Mouse (Mus musculus) liver, embryonic 15.5 days (tissue): ENCODE results near the gene Pank4. TPM values are rescaled to one million over a fixed set of nuclear protein-coding genes. Genes with fewer than 3 reads are reported as not detected.

ENCODE experiments used
- ATAC-seq: fragments of 200-750 bp; cut with Nextera tagmentation; 2 replicates; pipeline ENCODE4 v1.8.0; 2017; ENCODE audit warnings: moderate number of reproducible peaks, mild to moderate bottlenecking, moderate library complexity; ENCODE audit not compliant: insufficient read depth
- H3K27ac ChIP-seq: fragments of 300-500 bp; sonication (generic); replicated peaks from 2 replicates; pipeline ENCODE4 v1.5.1; 2015; ENCODE audit warnings: mild to moderate bottlenecking, inconsistent platforms
- H3K27me3 ChIP-seq: fragments of 300-500 bp; sonication (generic); 2 replicates; pipeline ENCODE4 v1.6.1; 2015; ENCODE audit warnings: mild to moderate bottlenecking, inconsistent platforms
- H3K36me3 ChIP-seq: fragments of 300-500 bp; sonication (generic); replicated peaks from 2 replicates; pipeline ENCODE4 v1.6.1; 2015; ENCODE audit warnings: moderate library complexity, mild to moderate bottlenecking, inconsistent platforms
- H3K4me1 ChIP-seq: fragments of 300-500 bp; sonication (generic); replicated peaks from 2 replicates; pipeline ENCODE4 v1.6.1; 2015; ENCODE audit warnings: inconsistent platforms
- H3K4me2 ChIP-seq: fragments of 300-500 bp; sonication (generic); 2 replicates; pipeline ENCODE4 v1.6.1; 2015; ENCODE audit warnings: moderate library complexity, mild to moderate bottlenecking, inconsistent platforms
- H3K4me3 ChIP-seq: fragments of 300-500 bp; sonication (generic); replicated peaks from 2 replicates; pipeline ENCODE4 v1.5.1; 2015; ENCODE audit warnings: mild to moderate bottlenecking, inconsistent platforms
- H3K9ac ChIP-seq: fragments of 300-500 bp; sonication (generic); 2 replicates; pipeline ENCODE4 v1.6.1; 2015; ENCODE audit warnings: moderate library complexity, mild to moderate bottlenecking, inconsistent platforms
- H3K9me3 ChIP-seq: fragments of 300-500 bp; sonication (generic); replicated peaks from 2 replicates; pipeline ENCODE4 v1.6.1; 2016; ENCODE audit warnings: inconsistent platforms
- WGBS: fragments of 180-500 bp; shearing (Covaris S2); methylation state at CpG from one replicate; pipeline ENCODE4 v1.1.7; 2015; ENCODE audit warnings: mixed read lengths; ENCODE audit not compliant: insufficient replicate concordance; 5-methylcytosine and 5-hydroxymethylcytosine counted together
- polyA plus RNA-seq: library from polyadenylated mRNA; unstranded; fragments of >200 nt; fragmentation: Nextera tagmentation; extraction: Ambion mirVana; gene quantifications from 2 replicates; pipeline ENCODE4 v1.2.1, GENCODE M21; 2015

The Pank4 gene
- polyA plus RNA-seq, 1 experiment from 2014 or later, result 21.7 TPM

GRCm38 (mm10) chr4:155015550-155015949, 51.6 kb downstream of the Pank4 start:
- WGBS, result 42% methylated on average over 4 of the region's 4 CpGs

GRCm38 (mm10) chr4:155016807-155017206, 52.9 kb downstream of the Pank4 start:
- WGBS, result 57% methylated on average over 11 of the region's 11 CpGs
- H3K4me1 ChIP-seq, result 0 out of 2 replicates have a peak, but pooled peaks cover 3% of the 10 kb centered on the region
- ATAC-seq, result no peak
- H3K9ac ChIP-seq, result no peak overlapping the region
- no peaks in the 10 kb centered on the region for H3K36me3 ChIP-seq
- H3K27me3 ChIP-seq, result peaks cover 21% of the 10 kb centered on the region
- H3K4me2 ChIP-seq, result no peak overlapping the region
- H3K9me3 ChIP-seq, result no peaks in the 10 kb centered on the region
- no peak overlapping the region for H3K27ac ChIP-seq
- no peak overlapping the region for H3K4me3 ChIP-seq

More at GRCm38 (mm10) chr4:155015550-155015949, 51.6 kb downstream of the Pank4 start:
- H3K4me1 ChIP-seq, result 0 out of 2 replicates have a peak, but pooled peaks cover 3% of the 10 kb centered on the region
- no peak overlapping the region for H3K27ac ChIP-seq
- H3K36me3 ChIP-seq, result no peaks in the 10 kb centered on the region
- H3K9me3 ChIP-seq, result no peaks in the 10 kb centered on the region
- peaks cover 21% of the 10 kb centered on the region for H3K27me3 ChIP-seq
- no peak overlapping the region for H3K9ac ChIP-seq
- ATAC-seq, result no peak
- H3K4me3 ChIP-seq, result no peak overlapping the region
- no peak overlapping the region for H3K4me2 ChIP-seq

- Histone ChIP-seq H3K9me3 (no peaks in the 10 kb centered on the region), H3K4me3 (no peak overlapping the region), H3K4me2 (no peak overlapping the region), H3K27me3 (peaks cover 21% of the 10 kb centered on the region), H3K9ac (no peak overlapping the region), H3K36me3 (no peaks in the 10 kb centered on the region), H3K27ac (no peak overlapping the region), H3K4me1 (0 out of 2 replicates have a peak, but pooled peaks cover 3% of the 10 kb centered on the region)
- WGBS, result 58% methylated on average over 11 of the region's 11 CpGs
- ATAC-seq, result no peak
These were observed 53.4 kb downstream of the Pank4 start for GRCm38 (mm10) chr4:155017253-155017878.

- Histone ChIP-seq H3K4me3 (no peak overlapping the region), H3K4me1 (0 out of 2 replicates have a peak, but pooled peaks cover 3% of the 10 kb centered on the region), H3K27ac (no peak overlapping the region), H3K36me3 (no peaks in the 10 kb centered on the region), H3K9me3 (no peaks in the 10 kb centered on the region), H3K27me3 (peaks cover 20% of the 10 kb centered on the region), H3K4me2 (no peak overlapping the region), H3K9ac (no peak overlapping the region)
- no peak for ATAC-seq
- WGBS, result 55% methylated on average over 8 of the region's 8 CpGs
These were observed 54.1 kb downstream of the Pank4 start for GRCm38 (mm10) chr4:155018066-155018465.

- Histone ChIP-seq H3K4me2 (no peak overlapping the region), H3K9ac (no peak overlapping the region), H3K27ac (no peak overlapping the region), H3K27me3 (peaks cover 13% of the 10 kb centered on the region), H3K4me3 (no peak overlapping the region), H3K4me1 (0 out of 2 replicates have a peak, but pooled peaks cover 3% of the 10 kb centered on the region), H3K36me3 (no peaks in the 10 kb centered on the region), H3K9me3 (no peaks in the 10 kb centered on the region)
- ATAC-seq, result no peak
- WGBS, result 5% methylated on average over 15 of the region's 15 CpGs
These were observed 54.8 kb downstream of the Pank4 start for GRCm38 (mm10) chr4:155018601-155019335.

GRCm38 (mm10) chr4:155019336-155019847, 55.5 kb downstream of the Pank4 start:
- Histone ChIP-seq H3K4me2 (no peak overlapping the region), H3K27me3 (peaks cover 13% of the 10 kb centered on the region), H3K9me3 (no peaks in the 10 kb centered on the region), H3K9ac (no peak overlapping the region), H3K4me1 (0 out of 2 replicates have a peak, but pooled peaks cover 3% of the 10 kb centered on the region), H3K36me3 (no peaks in the 10 kb centered on the region), H3K4me3 (no peak overlapping the region), H3K27ac (no peak overlapping the region)
- ATAC-seq, result no peak
- 2% methylated on average over 10 of the region's 10 CpGs for WGBS

- WGBS, result 41% methylated on average over 1 of the region's 1 CpGs
- Histone ChIP-seq H3K9ac (no peak overlapping the region), H3K27ac (no peak overlapping the region), H3K36me3 (no peaks in the 10 kb centered on the region), H3K4me2 (no peak overlapping the region), H3K4me1 (0 out of 2 replicates have a peak, but pooled peaks cover 3% of the 10 kb centered on the region), H3K27me3 (peaks cover 13% of the 10 kb centered on the region), H3K9me3 (no peaks in the 10 kb centered on the region), H3K4me3 (no peak overlapping the region)
- no peak for ATAC-seq
These were observed 56.2 kb downstream of the Pank4 start for GRCm38 (mm10) chr4:155020141-155020540.

GRCm38 (mm10) chr4:155020813-155021212, 56.9 kb downstream of the Pank4 start:
- Histone ChIP-seq H3K9ac (no peak overlapping the region), H3K27me3 (peaks cover 13% of the 10 kb centered on the region), H3K4me1 (0 out of 2 replicates have a peak, but pooled peaks cover 3% of the 10 kb centered on the region), H3K36me3 (no peaks in the 10 kb centered on the region), H3K4me3 (no peak overlapping the region), H3K27ac (no peak overlapping the region), H3K4me2 (no peak overlapping the region), H3K9me3 (no peaks in the 10 kb centered on the region)
- no peak for ATAC-seq
- WGBS, result 56% methylated on average over 9 of the region's 9 CpGs

GRCm38 (mm10) chr4:155022228-155022855, 58.4 kb downstream of the Pank4 start:
- 38% methylated on average over 7 of the region's 7 CpGs for WGBS
- Histone ChIP-seq H3K9me3 (no peaks in the 10 kb centered on the region), H3K4me1 (0 out of 2 replicates have a peak, but pooled peaks cover 3% of the 10 kb centered on the region), H3K9ac (no peak overlapping the region), H3K27me3 (peaks cover 13% of the 10 kb centered on the region), H3K36me3 (no peaks in the 10 kb centered on the region), H3K27ac (no peak overlapping the region), H3K4me3 (no peak overlapping the region), H3K4me2 (no peak overlapping the region)
- ATAC-seq, result no peak

GRCm38 (mm10) chr4:155024170-155025010, 60.5 kb downstream of the Pank4 start:
- no peak overlapping the region for H3K27ac ChIP-seq

More at GRCm38 (mm10) chr4:155024170-155025010, 60.5 kb downstream of the Pank4 start:
- H3K9me3 ChIP-seq, result no peaks in the 10 kb centered on the region
- H3K4me1 ChIP-seq, result no peaks in the 10 kb centered on the region
- no peak overlapping the region for H3K4me2 ChIP-seq
- H3K36me3 ChIP-seq, result no peaks in the 10 kb centered on the region
- peaks cover 6% of the 10 kb centered on the region; the same call in 1 of the 2 replicates for H3K27me3 ChIP-seq
- WGBS, result 61% methylated on average over 11 of the region's 11 CpGs
- no peak for ATAC-seq
- no peak overlapping the region for H3K4me3 ChIP-seq
- no peak overlapping the region for H3K9ac ChIP-seq
